Mouse (Mus musculus) intestine, embryonic 16.5 days (tissue): ENCODE measurements around the gene C1s2. TPM values are rescaled to one million over a fixed set of nuclear protein-coding genes. Genes with fewer than 3 reads are reported as not detected.
"Not testable (repeated sequence)": the region's sequence is repeated elsewhere in the genome, so short reads cannot be mapped to it uniquely, and the experiment has no call there.

Experiments used
- ATAC-seq: fragments of 200-750 bp; cut with Nextera tagmentation; 2 replicates; pipeline ENCODE4 v1.8.0; 2017; ENCODE audit warnings: moderate TSS enrichment, moderate library complexity
- H3K27ac ChIP-seq: fragments of 300-500 bp; sonication (generic); 2 replicates; pipeline ENCODE4 v1.5.1; 2014; ENCODE audit warnings: mild to moderate bottlenecking, low read length
- H3K27me3 ChIP-seq: fragments of 300-500 bp; sonication (generic); replicated peaks from 2 replicates; pipeline ENCODE4 v1.6.1; 2014; ENCODE audit warnings: low read length, control low read depth, mixed read lengths; ENCODE audit not compliant: control insufficient read depth, insufficient read depth
- H3K36me3 ChIP-seq: fragments of 300-500 bp; sonication (generic); 2 replicates; pipeline ENCODE4 v1.6.1; 2014; ENCODE audit warnings: low read length, control low read depth; ENCODE audit not compliant: control insufficient read depth, insufficient read depth
- H3K4me1 ChIP-seq: fragments of 300-500 bp; sonication (generic); 2 replicates; pipeline ENCODE4 v1.6.1; 2014; ENCODE audit warnings: low read length, control low read depth, mixed read lengths; ENCODE audit not compliant: control insufficient read depth, insufficient read depth
- H3K4me2 ChIP-seq: fragments of 300-500 bp; sonication (generic); 2 replicates; pipeline ENCODE4 v1.6.1; 2014; ENCODE audit warnings: low read depth, low read length, control low read depth
- H3K4me3 ChIP-seq: fragments of 300-500 bp; sonication (generic); 2 replicates; pipeline ENCODE4 v1.5.1; 2014; ENCODE audit warnings: mild to moderate bottlenecking, low read length
- H3K9ac ChIP-seq: fragments of 300-500 bp; sonication (generic); 2 replicates; pipeline ENCODE4 v1.6.1; 2014; ENCODE audit warnings: low read depth, low read length
- H3K9me3 ChIP-seq: fragments of 300-500 bp; sonication (generic); 2 replicates; pipeline ENCODE4 v1.6.1; 2016; ENCODE audit warnings: low read length, control low read depth; ENCODE audit not compliant: control insufficient read depth
- WGBS: fragments of 180-500 bp; shearing (Covaris S2); extraction: QIAGEN DNeasy Blood & Tissue Kit; methylation state at CpG from one replicate; pipeline ENCODE4 v1.1.7; 2014; 5-methylcytosine and 5-hydroxymethylcytosine counted together
- polyA plus RNA-seq: library from polyadenylated mRNA; unstranded; fragments of >200 nt; fragmentation: Nextera tagmentation; extraction: Ambion mirVana; gene quantifications from 2 replicates; pipeline ENCODE4 v1.2.1, GENCODE M21; 2015

Gene C1s2
- polyA plus RNA-seq, 1 experiment from 2014 or later: 0.06 TPM

GRCm38 (mm10) chr6:124593121-124593520 lies 42.8 kb downstream of the C1s2 start:
- Histone ChIP-seq H3K9me3 (no peaks in the 10 kb centered on the region), H3K27ac (no peak overlapping the region), H3K9ac (no peak overlapping the region), H3K4me1 (no peaks in the 10 kb centered on the region), H3K36me3 (no peaks in the 10 kb centered on the region), H3K4me3 (no peak overlapping the region), H3K4me2 (no peak overlapping the region), H3K27me3 (no peaks in the 10 kb centered on the region)
- WGBS: 79% methylated on average over 8 of the region's 8 CpGs
- no peak for ATAC-seq

- no peaks in the 10 kb centered on the region for H3K4me1 ChIP-seq
- H3K4me3 ChIP-seq: no peak overlapping the region
- no peaks in the 10 kb centered on the region for H3K27me3 ChIP-seq
- H3K9me3 ChIP-seq: no peaks in the 10 kb centered on the region
- no peaks in the 10 kb centered on the region for H3K36me3 ChIP-seq
- no peak for ATAC-seq
- H3K27ac ChIP-seq: no peak overlapping the region
- WGBS: 78% methylated on average over 4 of the region's 4 CpGs
- no peak overlapping the region for H3K9ac ChIP-seq
- no peak overlapping the region for H3K4me2 ChIP-seq
These were observed 43.6 kb downstream of the C1s2 start for GRCm38 (mm10) chr6:124592186-124592700.

GRCm38 (mm10) chr6:124588771-124589170 lies 47.1 kb downstream of the C1s2 start:
- H3K4me2 ChIP-seq: no peak overlapping the region
- H3K9me3 ChIP-seq: no peaks in the 10 kb centered on the region
- no peak overlapping the region for H3K4me3 ChIP-seq
- ATAC-seq: no peak
- H3K4me1 ChIP-seq: no peaks in the 10 kb centered on the region
- no peak overlapping the region for H3K9ac ChIP-seq
- H3K36me3 ChIP-seq: no peaks in the 10 kb centered on the region
- no peak overlapping the region for H3K27ac ChIP-seq
- H3K27me3 ChIP-seq: no peaks in the 10 kb centered on the region

GRCm38 (mm10) chr6:124586266-124586665 lies 49.6 kb downstream of the C1s2 start:
- no peaks in the 10 kb centered on the region for H3K9me3 ChIP-seq
- no peak for ATAC-seq
- no peaks in the 10 kb centered on the region for H3K36me3 ChIP-seq
- WGBS: 76% methylated on average over 4 of the region's 4 CpGs
- H3K4me1 ChIP-seq: no peaks in the 10 kb centered on the region
- H3K27ac ChIP-seq: no peak overlapping the region
- no peak overlapping the region for H3K4me3 ChIP-seq
- no peak overlapping the region for H3K4me2 ChIP-seq
- H3K27me3 ChIP-seq: no peaks in the 10 kb centered on the region
- H3K9ac ChIP-seq: no peak overlapping the region

- Histone ChIP-seq H3K4me2 (no peak overlapping the region), H3K4me1 (no peaks in the 10 kb centered on the region), H3K27ac (no peak overlapping the region), H3K4me3 (no peak overlapping the region), H3K9me3 (no peaks in the 10 kb centered on the region), H3K27me3 (no peaks in the 10 kb centered on the region), H3K36me3 (no peaks in the 10 kb centered on the region), H3K9ac (no peak overlapping the region)
- WGBS: 82% methylated on average over 3 of the region's 3 CpGs
- ATAC-seq: no peak
These were observed 50.1 kb downstream of the C1s2 start for GRCm38 (mm10) chr6:124585761-124586160.

- Histone ChIP-seq H3K9ac (no peak overlapping the region), H3K27me3 (no peaks in the 10 kb centered on the region), H3K4me1 (no peaks in the 10 kb centered on the region), H3K4me2 (no peak overlapping the region), H3K9me3 (no peaks in the 10 kb centered on the region), H3K27ac (no peak overlapping the region), H3K4me3 (no peak overlapping the region), H3K36me3 (no peaks in the 10 kb centered on the region)
- ATAC-seq: no peak
- 68% methylated on average over 3 of the region's 3 CpGs for WGBS
These were observed 51.0 kb downstream of the C1s2 start for GRCm38 (mm10) chr6:124584935-124585334.

GRCm38 (mm10) chr6:124582231-124582630 lies 53.7 kb downstream of the C1s2 start:
- Histone ChIP-seq H3K4me2 (no peak overlapping the region), H3K27ac (no peak overlapping the region), H3K9me3 (no peaks in the 10 kb centered on the region), H3K4me3 (no peak overlapping the region), H3K27me3 (no peaks in the 10 kb centered on the region), H3K36me3 (no peaks in the 10 kb centered on the region), H3K9ac (no peak overlapping the region), H3K4me1 (no peaks in the 10 kb centered on the region)
- no peak for ATAC-seq
- 92% methylated on average over 1 of the region's 1 CpGs for WGBS

- H3K36me3 ChIP-seq, H3K9ac ChIP-seq, H3K4me2 ChIP-seq, H3K27me3 ChIP-seq, H3K4me3 ChIP-seq, H3K4me1 ChIP-seq, H3K9me3 ChIP-seq, ATAC-seq, H3K27ac ChIP-seq: not testable (repeated sequence)
- WGBS: 76% methylated on average over 7 of the region's 7 CpGs
These were observed 55.7 kb downstream of the C1s2 start for GRCm38 (mm10) chr6:124580155-124580554.

- not testable (repeated sequence) for H3K27me3 ChIP-seq, H3K9ac ChIP-seq, H3K4me2 ChIP-seq, ATAC-seq, H3K36me3 ChIP-seq, H3K4me3 ChIP-seq, H3K27ac ChIP-seq, H3K9me3 ChIP-seq, H3K4me1 ChIP-seq
- 88% methylated on average over 3 of the region's 3 CpGs for WGBS
These were observed 60.7 kb downstream of the C1s2 start for GRCm38 (mm10) chr6:124575155-124575678.
